Mouse (Mus musculus): ENCODE results near the gene Acadl.

The Acadl gene

DNA sequence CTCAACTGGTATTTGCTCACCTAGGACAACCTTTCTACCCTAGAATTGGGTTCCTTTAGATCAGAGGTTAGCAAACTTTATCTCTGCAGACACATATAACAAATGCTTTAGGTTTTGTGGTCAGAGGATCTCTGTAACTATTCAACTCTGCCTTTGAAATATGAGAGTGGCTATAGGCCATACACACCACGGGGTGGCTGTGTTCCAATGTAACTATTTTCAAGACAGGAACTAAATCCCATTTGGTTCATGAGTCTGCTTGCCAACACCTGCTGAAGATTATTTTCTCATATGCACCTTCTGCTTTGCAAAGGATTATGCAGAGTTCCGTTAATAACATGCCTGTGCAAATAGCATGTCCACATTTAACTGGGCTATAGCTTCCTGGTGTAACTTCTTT lies 80.8 kb downstream of the Acadl start:
- no peak for DNase-seq (ENCODE audit: low spot score in 2 of 2)

DNA sequence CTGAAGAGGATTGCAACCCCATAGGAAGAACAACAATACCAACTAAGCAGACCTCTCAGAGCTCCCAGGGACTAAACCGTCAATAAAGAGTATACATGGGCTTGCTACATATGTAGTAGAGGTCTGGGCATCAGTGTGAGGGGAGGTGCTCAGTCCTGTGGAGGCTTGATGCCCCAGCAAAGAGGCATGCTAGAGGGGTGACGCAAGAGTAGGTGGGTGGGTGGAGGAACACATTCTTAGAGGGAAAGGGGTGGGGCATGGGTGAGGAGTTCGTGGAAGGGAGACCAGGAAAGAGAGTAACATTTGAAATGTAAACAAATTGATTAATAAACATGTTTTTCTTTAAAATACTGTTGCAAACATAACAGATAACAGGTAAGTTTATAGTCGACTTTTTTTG lies 82.0 kb downstream of the Acadl start:
- no peak for DNase-seq (ENCODE audit: low spot score in 2 of 2)
